Mouse (Mus musculus) ES-E14 (cell line): ENCODE measurements around the gene Ldah. TPM values are rescaled to one million over a fixed set of nuclear protein-coding genes. Genes with fewer than 3 reads are reported as not detected.
A peak's percentile ranks its signal among the peaks of the same experiment; 100 is the strongest.

Experiments used
- DNase-seq: peaks from one replicate; pipeline ENCODE4 v3.0.0-alpha.2; 2013; ENCODE audit warnings: low read depth, low spot score
- H3K27ac ChIP-seq: 2 replicates; pipeline ENCODE4 v1.5.1; 2012; ENCODE audit warnings: low read depth, mild to moderate bottlenecking, low read length, moderate library complexity, mixed read lengths; ENCODE audit not compliant: poor library complexity, insufficient read depth, severe bottlenecking
- H3K36me3 ChIP-seq: 2 replicates; pipeline ENCODE4 v1.6.1; 2012; ENCODE audit warnings: mild to moderate bottlenecking, low read length, moderate library complexity, mixed read lengths; ENCODE audit not compliant: control insufficient read depth, poor library complexity, insufficient read depth, severe bottlenecking
- H3K4me1 ChIP-seq, 2 experiments: fragments of 150-350 bp in 1 of 2; sonication (generic) in 1 of 2; 2 replicates each; pipeline ENCODE4 v1.6.1; 2012; ENCODE audit warnings: low read length in 2 of 2, mild to moderate bottlenecking in 1 of 2, mixed read lengths in 1 of 2; ENCODE audit not compliant: control insufficient read depth in 2 of 2, insufficient read depth in 2 of 2, poor library complexity in 1 of 2
- H3K4me3 ChIP-seq, 2 experiments: fragments of 150-350 bp in 1 of 2; sonication (generic) in 1 of 2; 2 replicates each; pipeline ENCODE4 v1.5.1; 2012; ENCODE audit warnings: low read length in 2 of 2, low read depth in 1 of 2, mild to moderate bottlenecking in 1 of 2, mixed read lengths in 1 of 2; ENCODE audit not compliant: insufficient read depth in 1 of 2, poor library complexity in 1 of 2, severe bottlenecking in 1 of 2
- H3K9ac ChIP-seq: 2 replicates; pipeline ENCODE4 v1.6.1; 2012; ENCODE audit warnings: low read depth, mild to moderate bottlenecking, low read length, mixed read lengths; ENCODE audit not compliant: poor library complexity, insufficient read depth, severe bottlenecking
- H3K9me3 ChIP-seq: fragments of 150-350 bp; sonication (generic); 2 replicates; pipeline ENCODE4 v1.6.1; 2012; ENCODE audit warnings: low read depth, mild to moderate bottlenecking, low read length; ENCODE audit not compliant: control insufficient read depth, insufficient read depth
- CHD2 ChIP-seq: IDR thresholded peaks from 2 replicates; pipeline ENCODE4 v1.6.1; 2014; ENCODE audit warnings: mild to moderate bottlenecking, low read depth, low read length, inconsistent platforms
- HCFC1 ChIP-seq: IDR thresholded peaks from 2 replicates; pipeline ENCODE4 v1.6.1; 2012; ENCODE audit warnings: low read length, inconsistent platforms, borderline replicate concordance; ENCODE audit not compliant: insufficient read depth
- MAFK ChIP-seq: IDR thresholded peaks from 2 replicates; pipeline ENCODE4 v1.6.1; 2014; ENCODE audit warnings: mild to moderate bottlenecking, low read depth, low read length, inconsistent platforms; ENCODE audit not compliant: insufficient read depth
- ZC3H11A ChIP-seq: IDR thresholded peaks from 2 replicates; pipeline ENCODE4 v1.6.1; 2012; ENCODE audit warnings: low read depth, mild to moderate bottlenecking, inconsistent platforms, low read length, borderline replicate concordance
- ZNF384 ChIP-seq: IDR thresholded peaks from 2 replicates; pipeline ENCODE4 v1.6.1; 2012; ENCODE audit warnings: low read depth, low read length, inconsistent platforms
- in situ Hi-C, 2 experiments: fragments of 600-800 bp; cut with MboI; formaldehyde crosslinking; loops; one replicate each; pipeline ENCODE4 v1.15.1; 2025; ENCODE audit warnings: low sequenced_read_pairs in 2 of 2, inconsistent platforms in 1 of 2; ENCODE audit not compliant: unreplicated experiment in 2 of 2
- total RNA-seq: library from RNA; depleted of rRNA; stranded (reverse); fragments of 300-350 nt; gene quantifications from 2 replicates; pipeline ENCODE4 v1.2.3, GENCODE M21; 2012; rRNA removed

The Ldah gene
- total RNA-seq, result 20.1 and 27.4 TPM in 2 replicates

GRCm38 (mm10) chr12:8207978-8208403 lies at the start of gene Ldah:
TSS of gene Ldah (plus strand) at chr12:8208107.
- H3K4me1 ChIP-seq, result no peaks in the 10 kb centered on the region
- peak; percentile 73 for DNase-seq
- H3K4me3 ChIP-seq, result peak within 1 kb of the TSS; percentile 77 to 83
- TF ChIP-seq HCFC1 (peak; percentile 70; the same call in 1 of the 2 replicates), ZNF384 (no peak)
- peak within 1 kb of the TSS; percentile 9; the same call in 1 of the 2 replicates for H3K27ac ChIP-seq
- in situ Hi-C loops, result no loop called here
- H3K9me3 ChIP-seq, result no peaks in the 10 kb centered on the region
- H3K36me3 ChIP-seq, result no peaks in the 10 kb centered on the region
- H3K9ac ChIP-seq, result peak within 1 kb of the TSS; percentile 81

GRCm38 (mm10) chr12:8167743-8168142 lies 40.2 kb upstream of the Ldah start:
- Histone ChIP-seq H3K36me3 (no peaks in the 10 kb centered on the region), H3K4me3 (no peak overlapping the region), H3K9me3 (no peaks in the 10 kb centered on the region), H3K27ac (no peak overlapping the region), H3K9ac (no peak overlapping the region), H3K4me1 (no peaks in the 10 kb centered on the region)
- in situ Hi-C loops, result no loop called here
- no peak for TF ChIP-seq CHD2
- no peak for TF ChIP-seq ZNF384
- TF ChIP-seq ZC3H11A, result no peak
- no peak for TF ChIP-seq HCFC1
- TF ChIP-seq MAFK, result no peak
- no peak for DNase-seq

GRCm38 (mm10) chr12:8180921-8181320 lies 27.0 kb upstream of the Ldah start:
- no peak for DNase-seq
- Histone ChIP-seq H3K4me3 (no peak overlapping the region), H3K4me1 (no peaks in the 10 kb centered on the region), H3K27ac (no peak overlapping the region), H3K36me3 (no peaks in the 10 kb centered on the region), H3K9me3 (no peaks in the 10 kb centered on the region), H3K9ac (no peak overlapping the region)
- in situ Hi-C loops, result no loop called here
- TF ChIP-seq HCFC1 (no peak), ZC3H11A (no peak), CHD2 (no peak), MAFK (no peak), ZNF384 (no peak)

GRCm38 (mm10) chr12:8181744-8182143 lies 26.2 kb upstream of the Ldah start:
- H3K9me3 ChIP-seq, result no peaks in the 10 kb centered on the region
- no peak for TF ChIP-seq ZC3H11A
- in situ Hi-C loops, result no loop called here

GRCm38 (mm10) chr12:8184518-8184917 lies 23.4 kb upstream of the Ldah start:
- H3K36me3 ChIP-seq, result no peaks in the 10 kb centered on the region
- no peaks in the 10 kb centered on the region for H3K9me3 ChIP-seq
- H3K4me3 ChIP-seq, result no peak overlapping the region
- TF ChIP-seq MAFK, result no peak
- no peak for TF ChIP-seq ZNF384
- no peak for TF ChIP-seq HCFC1
- no peak for TF ChIP-seq CHD2
- TF ChIP-seq ZC3H11A, result no peak
- H3K27ac ChIP-seq, result no peak overlapping the region
- DNase-seq, result no peak
- no peak overlapping the region for H3K9ac ChIP-seq
- in situ Hi-C loops, result no loop called here
- H3K4me1 ChIP-seq, result no peaks in the 10 kb centered on the region

More at GRCm38 (mm10) chr12:8181744-8182143, 26.2 kb upstream of the Ldah start:
- H3K9ac ChIP-seq, result no peak overlapping the region
- no peak overlapping the region for H3K27ac ChIP-seq
- no peaks in the 10 kb centered on the region for H3K4me1 ChIP-seq
- no peaks in the 10 kb centered on the region for H3K36me3 ChIP-seq
- no peak for DNase-seq
- H3K4me3 ChIP-seq, result no peak overlapping the region
